Mouse (Mus musculus) neural tube, embryonic 11.5 days (tissue): ENCODE data around the gene Cela1. TPM values are rescaled to one million over a fixed set of nuclear protein-coding genes. Genes with fewer than 3 reads are reported as not detected.

Source experiments
- ATAC-seq: fragments of 200-750 bp; cut with Nextera tagmentation; 2 replicates; pipeline ENCODE4 v1.8.0; 2017; ENCODE audit warnings: moderate number of reproducible peaks, mild to moderate bottlenecking, moderate TSS enrichment, moderate library complexity; ENCODE audit not compliant: insufficient read depth, low FRiP score, low TSS enrichment
- DNase-seq: peaks from one replicate; pipeline ENCODE4 v3.0.0-alpha.2; 2015; ENCODE audit warnings: low spot score
- H3K27ac ChIP-seq: fragments of 300-500 bp; sonication (generic); 2 replicates; pipeline ENCODE4 v1.5.1; 2014; ENCODE audit warnings: low read depth, mild to moderate bottlenecking, low read length
- H3K27me3 ChIP-seq: fragments of 300-500 bp; sonication (generic); 2 replicates; pipeline ENCODE4 v1.6.1; 2014; ENCODE audit warnings: mild to moderate bottlenecking, low read length, mixed read lengths; ENCODE audit not compliant: control insufficient read depth, insufficient read depth
- H3K36me3 ChIP-seq: fragments of 300-500 bp; sonication (generic); 2 replicates; pipeline ENCODE4 v1.6.1; 2014; ENCODE audit warnings: mild to moderate bottlenecking, low read length, moderate library complexity, mixed read lengths; ENCODE audit not compliant: control insufficient read depth, insufficient read depth
- H3K4me1 ChIP-seq: fragments of 300-500 bp; sonication (generic); 2 replicates; pipeline ENCODE4 v1.6.1; 2014; ENCODE audit warnings: low read length, mixed read lengths; ENCODE audit not compliant: control insufficient read depth, insufficient read depth
- H3K4me2 ChIP-seq: fragments of 300-500 bp; sonication (generic); 2 replicates; pipeline ENCODE4 v1.6.1; 2014; ENCODE audit warnings: low read depth, mild to moderate bottlenecking, moderate library complexity
- H3K4me3 ChIP-seq: fragments of 300-500 bp; sonication (generic); 2 replicates; pipeline ENCODE4 v1.5.1; 2014; ENCODE audit warnings: low read depth, low read length
- H3K9ac ChIP-seq: fragments of 300-500 bp; sonication (generic); 2 replicates; pipeline ENCODE4 v1.6.1; 2014; ENCODE audit warnings: mild to moderate bottlenecking, low read length
- H3K9me3 ChIP-seq: fragments of 300-500 bp; sonication (generic); 2 replicates; pipeline ENCODE4 v1.6.1; 2016; ENCODE audit warnings: low read length; ENCODE audit not compliant: control insufficient read depth
- WGBS: fragments of 180-500 bp; shearing (Covaris S2); extraction: QIAGEN DNeasy Blood & Tissue Kit; methylation state at CpG from one replicate; pipeline ENCODE4 v1.1.7; 2014; 5-methylcytosine and 5-hydroxymethylcytosine counted together
- polyA plus RNA-seq: library from polyadenylated mRNA; unstranded; fragments of >200 nt; fragmentation: Nextera tagmentation; extraction: Ambion mirVana; gene quantifications from 2 replicates; pipeline ENCODE4 v1.2.1, GENCODE M21; 2014

Gene Cela1
- polyA plus RNA-seq, 1 experiment from 2014 or later: 1.3 TPM

DNA sequence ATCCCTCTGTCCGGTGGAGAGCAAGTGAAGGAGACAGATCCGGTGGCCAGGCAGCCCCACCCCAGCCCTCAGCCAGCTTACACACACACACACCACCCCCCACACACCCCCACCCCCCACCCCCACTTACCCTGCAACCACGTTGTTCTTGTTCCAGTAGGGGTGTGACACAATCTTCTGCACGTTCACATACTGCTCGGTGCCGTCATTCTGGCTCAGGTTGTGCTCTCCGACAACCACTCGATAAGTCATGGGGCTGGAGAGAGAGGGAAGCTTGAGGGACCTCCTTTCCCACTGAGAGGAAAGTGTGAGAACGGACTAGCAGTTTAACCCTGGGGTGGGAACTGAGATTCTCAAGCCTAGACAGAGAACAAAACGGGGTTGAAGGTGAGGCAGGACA is 3.3 kb downstream of the Cela1 start:
- Histone ChIP-seq H3K4me1 (peaks cover 8% of the 10 kb centered on the region), H3K27me3 (no peaks in the 10 kb centered on the region), H3K36me3 (no peaks in the 10 kb centered on the region), H3K4me2 (no peak overlapping the region), H3K27ac (no peak overlapping the region), H3K9me3 (no peaks in the 10 kb centered on the region), H3K9ac (no peak overlapping the region), H3K4me3 (no peak overlapping the region)
- 61% methylated on average over 10 of the region's 10 CpGs for WGBS
- no peak for DNase-seq
- ATAC-seq: no peak

DNA sequence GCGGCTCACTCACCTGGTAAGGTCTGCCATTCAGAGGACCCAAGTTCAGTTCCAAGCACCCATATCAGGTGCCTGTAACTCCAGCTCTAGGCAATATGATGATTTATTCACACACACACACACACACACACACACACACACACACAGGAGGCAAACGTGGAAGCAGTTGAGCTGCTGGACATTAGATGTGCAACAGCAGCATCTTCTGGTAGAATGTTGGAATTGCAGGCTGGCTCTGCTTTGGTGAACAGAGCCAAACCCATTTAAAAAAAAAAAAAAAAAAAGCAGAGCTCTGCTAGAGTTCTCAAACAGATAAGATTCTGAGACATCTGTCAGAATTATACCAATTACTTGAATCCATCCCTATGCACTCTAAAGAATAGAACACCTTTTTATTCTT is 4.7 kb downstream of the Cela1 start:
- Histone ChIP-seq H3K36me3 (no peaks in the 10 kb centered on the region), H3K4me3 (no peak overlapping the region), H3K27ac (no peak overlapping the region), H3K4me2 (no peak overlapping the region), H3K9me3 (no peaks in the 10 kb centered on the region), H3K9ac (no peak overlapping the region), H3K27me3 (no peaks in the 10 kb centered on the region), H3K4me1 (peaks cover 8% of the 10 kb centered on the region)
- ATAC-seq: no peak
- 48% methylated on average over 2 of the region's 2 CpGs for WGBS
- DNase-seq: peak; percentile 81

DNA sequence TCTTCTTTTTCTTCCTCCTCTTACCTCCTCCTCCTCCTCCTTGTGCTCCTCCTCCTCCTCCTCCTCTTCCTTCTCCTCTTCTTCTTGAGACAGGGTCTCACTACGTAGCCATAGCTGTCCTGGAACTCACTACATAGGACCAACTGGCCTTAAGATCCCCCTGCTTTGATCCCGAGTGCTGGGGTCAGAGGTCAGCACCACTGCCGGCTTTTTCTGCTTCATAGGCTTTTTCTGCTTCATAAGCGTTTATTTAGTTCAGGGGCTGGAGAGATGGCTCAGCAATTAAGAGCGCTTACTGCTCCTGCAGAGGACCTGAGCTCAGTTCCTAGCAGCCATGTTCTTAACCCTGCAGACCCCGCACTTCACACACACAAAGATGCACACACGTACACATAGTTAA is 6.0 kb downstream of the Cela1 start:
- Histone ChIP-seq H3K27me3 (no peaks in the 10 kb centered on the region), H3K9me3 (no peaks in the 10 kb centered on the region), H3K4me2 (no peak overlapping the region), H3K4me3 (no peak overlapping the region), H3K36me3 (no peaks in the 10 kb centered on the region), H3K4me1 (no peaks in the 10 kb centered on the region), H3K9ac (no peak overlapping the region), H3K27ac (no peak overlapping the region)
- ATAC-seq (no peak), DNase-seq (no peak)
- 36% methylated on average over 7 of the region's 7 CpGs for WGBS

DNA sequence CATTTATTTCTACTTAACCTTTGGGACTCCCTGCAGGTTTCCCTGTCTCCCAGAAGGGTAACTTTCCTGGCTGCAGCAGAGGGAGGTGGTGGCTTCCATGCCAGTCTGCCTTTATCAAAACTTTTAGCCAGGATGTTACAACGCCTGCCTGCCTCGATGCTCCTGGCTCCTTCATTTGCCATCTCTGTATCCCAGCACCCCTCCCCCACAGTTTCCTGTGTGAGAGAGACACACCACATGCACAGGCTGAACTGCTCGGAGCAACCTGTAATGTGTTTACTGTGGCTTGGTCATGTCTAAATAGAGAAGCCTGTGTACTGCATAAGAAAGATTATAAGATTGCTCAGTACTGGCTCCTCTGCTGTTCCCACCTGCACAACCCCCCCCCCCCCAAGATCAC is 7.3 kb downstream of the Cela1 start:
- WGBS: 66% methylated on average over 3 of the region's 3 CpGs
- Histone ChIP-seq H3K27ac (no peak overlapping the region), H3K4me1 (no peaks in the 10 kb centered on the region), H3K4me2 (no peak overlapping the region), H3K9ac (no peak overlapping the region), H3K36me3 (no peaks in the 10 kb centered on the region), H3K4me3 (no peak overlapping the region), H3K27me3 (no peaks in the 10 kb centered on the region), H3K9me3 (no peaks in the 10 kb centered on the region)
- ATAC-seq (no peak), DNase-seq (no peak)

DNA sequence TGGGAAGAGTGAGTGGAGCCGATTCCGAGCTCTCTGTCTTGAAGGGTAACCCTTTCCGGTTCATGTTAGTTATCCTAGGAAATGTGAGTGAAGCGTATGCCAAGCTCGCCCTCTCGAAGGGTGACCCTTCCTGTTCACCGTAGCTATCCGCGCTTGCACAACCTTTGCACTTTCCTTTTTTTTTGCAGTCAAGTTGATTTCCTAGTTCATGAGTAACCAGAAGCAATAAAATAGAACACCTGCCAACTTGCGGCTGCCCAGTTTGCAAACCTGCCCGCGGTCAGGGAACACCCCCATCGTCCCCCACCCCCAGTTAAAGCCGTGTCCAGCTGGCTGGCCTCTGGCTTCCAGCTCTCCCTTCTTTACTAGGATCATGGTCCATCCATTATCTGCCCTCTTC is 8.7 kb downstream of the Cela1 start:
- H3K4me1 ChIP-seq: no peaks in the 10 kb centered on the region
- no peak overlapping the region for H3K4me2 ChIP-seq
- DNase-seq (no peak), ATAC-seq (no peak)
- H3K9ac ChIP-seq: no peak overlapping the region
- H3K36me3 ChIP-seq: no peaks in the 10 kb centered on the region
- H3K4me3 ChIP-seq: no peak overlapping the region
- no peak overlapping the region for H3K27ac ChIP-seq
- 83% methylated on average over 14 of the region's 14 CpGs for WGBS
- no peaks in the 10 kb centered on the region for H3K9me3 ChIP-seq
- H3K27me3 ChIP-seq: no peaks in the 10 kb centered on the region

DNA sequence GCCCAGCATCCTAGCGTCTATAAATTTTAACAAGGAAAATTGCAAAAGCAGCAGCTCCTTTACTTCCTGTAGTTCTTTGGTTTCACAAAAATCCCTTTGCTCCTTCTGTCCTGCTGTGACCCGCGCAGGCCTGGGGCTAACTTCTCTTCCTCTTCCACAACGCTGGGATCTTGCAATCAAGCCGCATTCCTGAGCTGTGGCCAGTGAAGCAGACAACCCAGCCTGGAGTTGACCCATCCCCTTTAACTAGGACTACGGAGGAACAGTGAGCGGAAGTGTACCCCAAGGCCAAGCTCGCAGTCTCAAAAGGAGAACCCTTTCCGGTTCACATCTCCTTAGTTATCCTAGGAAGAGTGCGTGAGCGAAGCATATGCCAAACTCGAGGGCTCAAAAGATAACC is 9.1 kb downstream of the Cela1 start:
- H3K4me1 ChIP-seq: no peaks in the 10 kb centered on the region
- no peak overlapping the region for H3K27ac ChIP-seq
- no peaks in the 10 kb centered on the region for H3K36me3 ChIP-seq
- no peaks in the 10 kb centered on the region for H3K27me3 ChIP-seq
- H3K4me2 ChIP-seq: no peak overlapping the region
- no peak overlapping the region for H3K4me3 ChIP-seq
- ATAC-seq (no peak), DNase-seq (no peak)
- no peaks in the 10 kb centered on the region for H3K9me3 ChIP-seq
- 83% methylated on average over 12 of the region's 12 CpGs for WGBS
- H3K9ac ChIP-seq: no peak overlapping the region

DNA sequence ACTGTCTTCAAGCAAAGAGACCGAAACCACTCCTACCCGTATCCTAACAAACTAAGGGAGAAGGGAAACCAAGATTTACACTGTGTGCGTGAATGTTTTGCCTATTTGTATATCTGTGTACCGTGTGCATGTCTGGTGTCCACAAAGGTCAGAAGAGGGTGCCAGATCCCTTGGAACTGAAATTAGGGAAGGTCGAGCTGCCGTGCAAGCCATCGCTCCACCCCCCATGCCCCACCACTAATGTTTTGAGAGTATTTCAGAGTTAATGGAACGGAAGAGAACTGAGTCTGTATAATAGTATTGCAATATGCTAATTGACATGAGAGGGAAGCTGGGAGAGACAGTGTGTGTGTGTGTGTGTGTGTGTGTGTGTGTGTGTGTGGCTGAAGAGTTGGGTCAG is 10.0 kb downstream of the Cela1 start:
- H3K9me3 ChIP-seq: no peaks in the 10 kb centered on the region
- H3K4me3 ChIP-seq: no peak overlapping the region
- no peak overlapping the region for H3K27ac ChIP-seq
- WGBS: 89% methylated on average over 8 of the region's 8 CpGs
- H3K27me3 ChIP-seq: no peaks in the 10 kb centered on the region
- H3K36me3 ChIP-seq: no peaks in the 10 kb centered on the region
- H3K4me2 ChIP-seq: no peak overlapping the region
- ATAC-seq: no peak
- H3K9ac ChIP-seq: no peak overlapping the region
- H3K4me1 ChIP-seq: no peaks in the 10 kb centered on the region
- DNase-seq: no peak

DNA sequence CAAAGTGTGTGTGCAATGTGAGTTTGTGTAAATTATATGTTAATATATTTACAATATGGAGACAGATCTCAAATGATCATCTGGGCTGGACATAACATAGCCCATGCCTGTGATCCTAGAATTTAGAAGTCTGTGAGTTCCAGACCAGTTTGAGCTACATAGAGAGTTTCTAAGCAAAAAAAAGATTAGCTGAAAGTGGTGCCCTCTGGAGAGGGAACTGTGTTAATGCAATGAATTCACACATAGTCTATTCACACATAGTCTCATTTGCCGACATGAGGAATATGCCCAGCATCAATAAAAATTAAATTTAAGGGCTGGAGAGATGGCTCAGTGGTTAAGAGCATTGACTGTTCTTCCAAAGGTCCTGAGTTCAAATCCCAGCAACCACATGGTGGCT is 11.2 kb downstream of the Cela1 start:
- no peak for ATAC-seq
- H3K27ac ChIP-seq: no peak overlapping the region
- 83% methylated on average over 1 of the region's 1 CpGs for WGBS

DNA sequence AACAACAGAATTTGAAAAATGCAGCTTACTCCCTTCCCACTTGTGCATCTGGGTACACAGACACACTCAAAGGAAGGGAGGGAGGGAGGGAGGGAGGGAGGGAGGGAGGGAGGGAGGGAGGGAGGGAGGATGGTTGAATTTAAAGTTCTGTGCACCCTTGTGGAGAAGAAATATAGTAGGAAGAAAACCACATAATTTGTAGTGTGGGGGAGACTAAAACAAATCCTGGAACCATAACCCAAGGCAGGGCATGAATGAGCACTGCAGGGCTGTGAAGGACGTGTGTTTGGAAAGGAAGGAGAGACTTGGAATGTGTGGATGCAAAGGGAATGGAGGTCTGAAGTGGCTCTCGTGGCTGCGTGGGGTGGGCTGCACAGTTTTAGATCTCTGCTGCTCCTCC is 12.2 kb downstream of the Cela1 start:
- DNase-seq (no peak), ATAC-seq (no peak)
- WGBS: 69% methylated on average over 3 of the region's 3 CpGs
- Histone ChIP-seq H3K9me3 (no peaks in the 10 kb centered on the region), H3K4me3 (no peak overlapping the region), H3K27ac (no peak overlapping the region), H3K9ac (no peak overlapping the region), H3K36me3 (no peaks in the 10 kb centered on the region), H3K4me1 (no peaks in the 10 kb centered on the region), H3K27me3 (no peaks in the 10 kb centered on the region), H3K4me2 (no peak overlapping the region)

More for the DNA sequence above, 11.2 kb downstream of the Cela1 start:
- no peak for DNase-seq
- Histone ChIP-seq H3K9me3 (no peaks in the 10 kb centered on the region), H3K36me3 (no peaks in the 10 kb centered on the region), H3K4me1 (no peaks in the 10 kb centered on the region), H3K27me3 (no peaks in the 10 kb centered on the region), H3K4me3 (no peak overlapping the region), H3K9ac (no peak overlapping the region), H3K4me2 (no peak overlapping the region)
